Mouse (Mus musculus) bone marrow macrophage, adult 2 months (primary cell): Measurements from ENCODE around the gene Mau2. TPM values are rescaled to one million over a fixed set of nuclear protein-coding genes. Genes with fewer than 3 reads are reported as not detected.
"Not testable (repeated sequence)": the region's sequence is repeated elsewhere in the genome, so short reads cannot be mapped to it uniquely, and the experiment has no call there.

Source experiments
- H3K27ac ChIP-seq: 2 replicates; pipeline ENCODE4 v1.5.1; 2012; ENCODE audit warnings: low read depth, low read length; ENCODE audit not compliant: insufficient read depth
- H3K4me1 ChIP-seq: 2 replicates; pipeline ENCODE4 v1.6.1; 2012; ENCODE audit warnings: low read length; ENCODE audit not compliant: control insufficient read depth, insufficient read depth
- H3K4me3 ChIP-seq: 2 replicates; pipeline ENCODE4 v1.5.1; 2012; ENCODE audit warnings: mild to moderate bottlenecking, low read length, moderate library complexity; ENCODE audit not compliant: insufficient read depth
- CTCF ChIP-seq: IDR thresholded peaks from 2 replicates; pipeline ENCODE4 v1.5.1; 2012; ENCODE audit warnings: low read depth, mild to moderate bottlenecking, low read length, moderate library complexity
- POLR2A ChIP-seq: IDR thresholded peaks from 2 replicates; pipeline ENCODE4 v1.6.1; 2012; ENCODE audit warnings: mild to moderate bottlenecking, low read depth, low read length, borderline replicate concordance
- polyA plus RNA-seq: library from polyadenylated mRNA; stranded (reverse); fragments of >200 nt; gene quantifications from 2 replicates; pipeline ENCODE4 v1.2.4, GENCODE M21; 2012; ENCODE audit not compliant: missing spikeins, insufficient read depth, insufficient read length

Gene Mau2
- polyA plus RNA-seq, 1 experiment, result 51.1 TPM

DNA sequence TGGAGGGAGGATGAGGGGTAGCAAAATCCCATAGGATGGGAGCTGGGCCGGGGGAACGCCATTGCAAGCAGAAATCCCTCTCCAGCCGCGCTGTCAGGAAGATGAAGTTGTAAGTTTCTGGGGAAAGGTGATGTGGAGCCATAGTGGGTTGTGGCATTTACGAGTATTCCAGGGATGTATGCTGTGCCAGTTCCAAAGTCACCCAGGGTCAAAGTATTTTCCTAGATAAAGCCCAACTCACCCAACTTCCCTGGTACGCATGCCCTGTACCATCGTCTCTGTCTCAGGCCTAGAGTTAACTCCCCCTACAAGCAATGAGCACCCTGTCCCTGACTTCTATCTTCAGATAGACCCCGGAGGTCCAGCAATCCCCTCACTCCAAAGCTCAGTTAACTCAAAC lies 30.6 kb upstream of the Mau2 start:
- TF ChIP-seq CTCF (no peak), POLR2A (no peak)
- Histone ChIP-seq H3K4me1 (no peaks in the 10 kb centered on the region), H3K27ac (no peak overlapping the region), H3K4me3 (no peak overlapping the region)

DNA sequence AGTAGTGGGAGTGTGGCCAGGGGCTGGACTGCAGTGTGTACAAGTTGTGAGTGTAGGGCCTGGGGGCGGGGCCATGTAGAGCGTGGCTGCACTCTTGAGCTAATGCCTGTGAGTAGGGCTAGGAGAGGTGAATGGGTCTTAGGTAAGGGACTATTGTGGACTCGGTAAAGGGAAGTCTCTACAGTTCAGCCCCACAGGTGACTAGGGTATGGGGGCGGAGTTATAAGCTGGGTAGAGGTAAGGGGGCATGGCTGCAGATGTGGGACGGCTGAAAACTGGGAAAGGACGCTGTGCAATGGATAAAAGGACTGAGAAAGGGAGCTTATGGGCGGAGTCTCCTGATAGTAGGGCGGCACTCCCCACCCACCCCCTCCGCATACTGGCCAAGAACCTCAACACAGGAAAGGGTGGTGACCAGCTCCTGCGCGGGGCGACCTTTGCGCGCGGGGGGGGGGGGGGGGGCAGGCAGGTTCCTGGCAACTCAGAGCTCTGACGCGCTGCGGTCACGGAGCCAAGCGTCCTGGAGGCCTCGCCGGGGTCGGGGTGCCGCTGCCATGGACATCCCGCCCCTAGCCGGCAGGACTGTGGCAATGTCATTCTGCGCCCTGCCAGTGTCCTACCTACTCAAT lies 30.0 kb upstream of the Mau2 start, which contains the start of gene Tm6sf2:
Gene Tm6sf2 (plus strand): TSS at position 484 of the 629 bp plus-strand sequence.
- H3K27ac ChIP-seq, result no peak within 1 kb of the TSS
- no peak within 1 kb of the TSS for H3K4me3 ChIP-seq
- no peaks in the 10 kb centered on the region for H3K4me1 ChIP-seq
- no peak for TF ChIP-seq POLR2A
- no peak for TF ChIP-seq CTCF

DNA sequence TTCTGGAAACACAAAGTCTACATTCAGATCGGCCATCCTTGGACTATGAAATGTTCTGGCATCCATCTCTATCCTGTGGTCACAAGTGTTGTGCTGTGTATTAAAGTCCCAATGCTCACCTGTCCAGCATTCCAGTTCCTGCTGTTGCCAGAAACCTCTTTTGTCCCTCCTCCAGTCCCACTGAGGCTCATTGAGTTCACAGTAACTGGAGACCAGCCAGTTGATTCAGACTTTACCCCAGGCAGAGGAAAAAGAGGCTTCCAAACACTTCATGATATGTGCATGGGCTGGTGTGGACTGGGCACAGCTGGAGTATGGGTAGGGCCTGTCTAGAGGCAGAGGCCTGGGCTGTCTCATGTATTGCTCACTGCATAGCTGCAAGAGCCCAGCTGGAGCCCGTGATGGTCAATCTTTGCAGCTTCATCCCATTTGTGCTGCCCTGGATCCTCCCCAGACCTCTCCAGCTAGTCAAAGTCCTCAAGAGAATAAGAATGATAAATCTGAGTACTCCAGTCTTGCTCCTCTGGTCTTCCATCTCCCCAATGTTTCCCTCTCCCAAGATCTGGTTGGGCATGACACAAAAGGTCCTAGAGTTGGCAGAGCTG lies 29.4 kb upstream of the Mau2 start:
- TF ChIP-seq POLR2A (no peak), CTCF (no peak)
- Histone ChIP-seq H3K4me1 (no peaks in the 10 kb centered on the region), H3K27ac (no peak overlapping the region), H3K4me3 (no peak overlapping the region)

DNA sequence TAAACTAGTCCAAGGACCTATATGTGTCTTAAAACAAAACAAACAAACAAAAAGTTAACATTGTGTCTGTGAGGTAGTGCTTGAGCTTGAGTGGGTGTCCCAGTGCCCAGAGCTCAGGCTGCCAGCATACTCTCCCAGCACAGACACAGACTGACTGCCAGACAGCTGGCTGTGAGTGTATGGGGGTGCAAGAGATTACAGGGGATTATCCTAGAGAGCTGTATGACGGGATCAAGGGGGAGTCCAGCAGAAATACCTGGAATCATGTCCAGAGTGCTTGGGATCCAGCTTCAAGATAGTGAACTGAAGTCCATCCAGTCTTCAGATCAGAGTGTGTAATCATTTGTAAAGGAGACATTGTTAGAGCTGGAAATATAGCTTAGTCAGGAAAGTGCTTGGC lies 15.2 kb upstream of the Mau2 start:
- TF ChIP-seq CTCF (no peak), POLR2A (no peak)
- Histone ChIP-seq H3K27ac (no peak overlapping the region), H3K4me1 (no peaks in the 10 kb centered on the region), H3K4me3 (no peak overlapping the region)

DNA sequence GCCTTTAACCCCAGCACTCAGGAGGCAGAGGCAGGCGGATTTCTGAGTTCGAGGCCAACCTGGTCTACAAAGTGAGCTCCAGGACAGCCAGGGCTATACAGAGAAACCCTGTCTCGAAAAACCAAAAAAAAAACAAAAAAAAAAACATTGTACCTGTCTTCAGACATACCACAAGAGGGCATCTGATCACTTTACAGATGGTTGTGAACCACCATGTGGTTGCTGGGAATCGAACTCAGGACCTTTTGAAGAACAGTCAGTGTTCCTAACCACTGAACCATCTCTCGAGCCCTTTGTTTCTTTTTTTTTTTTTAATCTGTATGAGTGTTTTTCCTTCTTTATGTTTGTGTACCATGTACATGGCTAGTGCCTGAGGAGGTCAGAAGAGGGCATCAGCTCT lies 7.9 kb upstream of the Mau2 start:
- H3K4me1 ChIP-seq, H3K4me3 ChIP-seq, H3K27ac ChIP-seq: not testable (repeated sequence)

DNA sequence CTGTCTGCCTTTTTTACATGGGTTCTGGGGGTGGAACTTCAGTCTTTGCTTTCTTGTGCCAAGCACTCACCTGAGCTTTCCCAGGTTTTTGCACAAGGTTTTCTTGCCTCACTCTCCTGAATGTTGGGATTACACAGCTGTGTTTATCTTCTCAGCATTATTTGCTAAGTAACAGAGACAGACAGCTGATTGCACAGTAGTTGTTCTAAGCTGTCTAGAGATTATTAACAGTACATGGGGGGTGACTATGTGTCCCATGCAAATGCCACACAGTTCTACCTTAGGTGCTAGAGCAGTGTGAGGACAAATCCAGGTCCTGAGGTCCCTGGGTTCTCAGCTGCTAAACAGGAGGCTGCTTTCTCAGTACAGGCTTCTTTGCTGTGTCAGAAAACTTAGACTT lies 7.1 kb upstream of the Mau2 start:
- no peak overlapping the region for H3K4me3 ChIP-seq
- no peaks in the 10 kb centered on the region for H3K4me1 ChIP-seq
- no peak overlapping the region for H3K27ac ChIP-seq
- TF ChIP-seq POLR2A (no peak), CTCF (no peak)

DNA sequence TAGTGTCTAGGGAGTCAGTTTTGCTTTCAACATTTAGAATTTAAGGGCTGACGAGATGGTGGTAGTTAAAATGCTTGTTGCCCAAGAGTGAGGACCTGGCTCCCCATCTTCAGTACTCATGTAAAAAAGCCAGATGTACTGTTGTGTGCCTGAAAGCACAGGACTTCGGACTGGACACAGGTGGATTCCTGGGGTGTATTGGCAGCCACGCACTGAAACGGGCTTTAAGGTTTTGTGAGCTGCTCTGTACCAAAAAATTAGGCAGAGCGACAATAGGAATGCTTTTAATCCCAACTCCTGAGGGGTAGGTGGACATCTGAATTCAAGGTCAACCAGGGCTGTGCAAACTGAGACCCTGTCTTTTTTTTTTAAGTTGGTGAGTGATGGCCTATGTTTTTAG lies 1.5 kb upstream of the Mau2 start:
- H3K27ac ChIP-seq, result no peak overlapping the region
- peak overlapping the region; percentile 96; the same call in 1 of the 2 replicates for H3K4me3 ChIP-seq
- peaks cover 18% of the 10 kb centered on the region for H3K4me1 ChIP-seq
- TF ChIP-seq CTCF (no peak), POLR2A (no peak)

DNA sequence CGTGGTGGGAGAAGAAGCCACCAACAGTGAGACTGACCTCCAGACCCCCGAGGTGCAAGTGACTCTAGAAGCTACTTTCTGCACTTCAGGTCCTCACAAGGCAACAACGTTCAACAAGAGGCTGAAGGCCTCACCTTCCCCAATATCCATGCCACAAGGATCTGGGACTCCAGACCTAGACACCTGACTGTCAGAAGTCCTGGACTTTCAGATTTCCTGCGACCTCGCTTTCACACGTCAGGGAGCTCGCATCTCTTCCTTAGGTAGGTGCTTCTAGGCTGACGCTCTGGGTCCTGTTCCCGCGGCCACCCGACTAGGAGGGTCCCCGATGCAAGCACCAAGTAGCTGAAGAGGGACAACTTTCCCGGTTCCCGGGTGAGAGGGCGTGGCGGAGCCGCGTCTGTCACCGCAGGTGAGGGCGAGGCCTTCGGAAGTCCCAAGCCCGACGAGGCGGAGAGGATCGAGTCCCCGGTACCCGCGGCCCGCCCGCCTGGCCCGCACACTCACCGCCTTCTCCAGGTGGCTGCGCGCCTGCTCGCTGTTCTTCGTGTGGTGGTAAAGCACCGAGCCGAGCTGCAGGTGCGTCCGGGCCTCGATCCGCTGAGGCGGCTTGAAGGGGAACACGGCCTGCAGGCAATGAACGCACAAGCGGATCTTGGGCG lies 518 bp downstream of the Mau2 start:
- Histone ChIP-seq H3K4me3 (peak overlapping the region; percentile 96), H3K27ac (peak overlapping the region; percentile 39), H3K4me1 (peaks cover 23% of the 10 kb centered on the region)
- TF ChIP-seq POLR2A, result no peak
- no peak for TF ChIP-seq CTCF

DNA sequence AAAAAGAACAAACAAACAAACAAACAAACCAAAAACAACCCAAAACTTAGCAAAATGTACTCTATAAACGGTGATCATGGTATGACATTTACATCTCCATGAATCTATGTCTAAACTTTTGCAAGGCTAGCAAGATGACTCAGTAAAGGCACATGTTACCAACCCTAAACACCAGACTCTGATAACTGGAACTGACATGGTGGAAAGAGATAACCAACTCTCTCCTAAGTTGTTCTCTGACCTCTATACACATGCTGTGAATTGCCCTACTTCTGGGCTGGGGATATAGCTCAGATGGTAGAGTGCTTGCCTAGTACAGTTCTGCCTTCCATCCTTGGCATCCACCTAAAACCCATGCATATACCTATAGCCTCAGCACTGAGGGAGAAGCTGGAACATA lies 4.5 kb downstream of the Mau2 start:
- Histone ChIP-seq H3K4me1 (peaks cover 27% of the 10 kb centered on the region), H3K27ac (no peak overlapping the region)

DNA sequence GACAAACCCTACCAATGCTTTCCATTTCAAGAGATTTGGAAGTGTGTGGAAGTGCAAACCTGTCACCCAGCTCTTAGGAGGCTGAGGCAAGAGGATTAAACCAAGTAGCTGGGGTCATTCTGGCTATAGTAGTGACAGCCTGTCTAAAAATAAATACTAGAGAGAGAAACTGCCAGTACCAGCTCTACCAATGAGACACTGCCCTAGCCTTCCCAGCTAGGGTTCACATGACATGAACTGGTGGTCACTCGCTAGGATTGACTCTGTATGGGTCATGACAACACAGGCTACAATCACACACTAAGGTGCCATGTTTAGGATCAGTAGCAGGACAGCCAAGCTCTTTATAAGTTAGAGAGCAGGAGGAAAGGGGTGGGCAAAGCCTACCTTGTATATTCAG lies 12.3 kb downstream of the Mau2 start:
- TF ChIP-seq POLR2A, result no peak
- no peak for TF ChIP-seq CTCF

More for the DNA sequence above, 4.5 kb downstream of the Mau2 start:
- TF ChIP-seq POLR2A, result no peak
- H3K4me3 ChIP-seq, result no peak overlapping the region

DNA sequence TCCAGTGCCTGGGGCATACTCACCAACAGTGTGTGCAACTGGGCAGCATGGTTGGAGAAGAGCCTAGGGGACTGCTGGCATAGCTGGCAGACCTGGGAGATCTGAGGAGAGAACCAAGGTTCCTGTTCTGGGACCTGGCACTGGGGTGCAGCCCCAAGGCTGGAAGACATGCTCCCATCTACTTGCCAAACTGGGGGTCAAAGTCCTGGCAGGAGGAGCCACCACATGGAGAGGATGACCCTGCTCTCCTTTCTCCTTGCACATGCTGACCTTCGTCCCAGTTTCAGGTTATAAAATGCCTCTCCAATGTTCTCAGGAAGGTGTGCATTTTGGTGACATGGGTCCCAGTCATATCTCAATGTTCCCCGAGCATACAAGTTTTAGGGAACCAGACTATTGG lies 16.4 kb downstream of the Mau2 start:
- H3K4me3 ChIP-seq, result no peak overlapping the region
- no peaks in the 10 kb centered on the region for H3K4me1 ChIP-seq
- TF ChIP-seq POLR2A, result no peak
- TF ChIP-seq CTCF, result no peak
- no peak overlapping the region for H3K27ac ChIP-seq

More for the DNA sequence above, 12.3 kb downstream of the Mau2 start:
- no peak overlapping the region for H3K27ac ChIP-seq
- peaks cover 9% of the 10 kb centered on the region; the same call in 1 of the 2 replicates for H3K4me1 ChIP-seq
- H3K4me3 ChIP-seq, result no peak overlapping the region
